Mouse (Mus musculus) forebrain, postnatal 0 days (tissue): Measurements from ENCODE around the gene Cybrd1. TPM values are rescaled to one million over a fixed set of nuclear protein-coding genes. Genes with fewer than 3 reads are reported as not detected.

Experiments used
- ATAC-seq: fragments of 200-750 bp; cut with Nextera tagmentation; 2 replicates; pipeline ENCODE4 v1.8.0; 2017; ENCODE audit warnings: mild to moderate bottlenecking, moderate library complexity
- DNase-seq: peaks from one replicate; pipeline ENCODE4 v3.0.0-alpha.2; 2015
- H3K27ac ChIP-seq: fragments of 300-500 bp; sonication (generic); 2 replicates; pipeline ENCODE4 v1.5.1; 2014; ENCODE audit warnings: low read depth, mild to moderate bottlenecking, antibody characterized with exemption, low read length, moderate library complexity, mixed read lengths
- H3K27me3 ChIP-seq: fragments of 300-500 bp; sonication (generic); 2 replicates; pipeline ENCODE4 v1.6.1; 2014; ENCODE audit warnings: mild to moderate bottlenecking, low read length, mixed read lengths; ENCODE audit not compliant: insufficient read depth
- H3K36me3 ChIP-seq: fragments of 300-500 bp; sonication (generic); 2 replicates; pipeline ENCODE4 v1.6.1; 2014; ENCODE audit warnings: mild to moderate bottlenecking, moderate library complexity; ENCODE audit not compliant: insufficient read depth
- H3K4me1 ChIP-seq: fragments of 300-500 bp; sonication (generic); 2 replicates; pipeline ENCODE4 v1.6.1; 2014; ENCODE audit warnings: antibody characterized with exemption; ENCODE audit not compliant: insufficient read depth
- H3K4me2 ChIP-seq: fragments of 300-500 bp; sonication (generic); 2 replicates; pipeline ENCODE4 v1.6.1; 2014; ENCODE audit warnings: low read depth, mild to moderate bottlenecking, moderate library complexity
- H3K4me3 ChIP-seq: fragments of 300-500 bp; sonication (generic); 2 replicates; pipeline ENCODE4 v1.5.1; 2014; ENCODE audit warnings: low read depth, low read length, mixed read lengths
- H3K9ac ChIP-seq: fragments of 300-500 bp; sonication (generic); 2 replicates; pipeline ENCODE4 v1.6.1; 2014; ENCODE audit warnings: mild to moderate bottlenecking
- H3K9me3 ChIP-seq: fragments of 300-500 bp; sonication (generic); 2 replicates; pipeline ENCODE4 v1.6.1; 2016; ENCODE audit warnings: low read length
- CTCF ChIP-seq: sonication (generic); IDR thresholded peaks from 2 replicates; pipeline ENCODE4 v1.5.1; 2016; ENCODE audit warnings: antibody characterized with exemption, control low read depth, low read depth
- WGBS: fragments of 180-500 bp; shearing (Covaris S2); extraction: QIAGEN DNeasy Blood & Tissue Kit; methylation state at CpG from one replicate; pipeline ENCODE4 v1.1.7; 2014; 5-methylcytosine and 5-hydroxymethylcytosine counted together
- polyA plus RNA-seq: library from polyadenylated mRNA; unstranded; fragments of >200 nt; fragmentation: Nextera tagmentation; extraction: Ambion mirVana; gene quantifications from 2 replicates; pipeline ENCODE4 v1.2.1, GENCODE M21; 2015
- total RNA-seq: library from RNA; depleted of rRNA; stranded (reverse); fragments of >200 nt; gene quantifications from 2 replicates; pipeline ENCODE4 v1.2.3, GENCODE M21; 2014

Cybrd1 gene
- total and polyA plus RNA-seq, 2 experiments from 2014 or later, result 2.5 to 7.0 TPM

GRCm38 (mm10) chr2:71173031-71173430 is 55.3 kb downstream of the Cybrd1 start:
- 56% methylated on average over 3 of the region's 3 CpGs for WGBS
- no peak overlapping the region for H3K9ac ChIP-seq
- no peaks in the 10 kb centered on the region for H3K27me3 ChIP-seq
- no peak overlapping the region for H3K4me3 ChIP-seq
- ATAC-seq, result no peak
- H3K9me3 ChIP-seq, result no peaks in the 10 kb centered on the region
- no peak for TF ChIP-seq CTCF
- no peak overlapping the region for H3K4me2 ChIP-seq
- no peaks in the 10 kb centered on the region for H3K4me1 ChIP-seq
- no peak overlapping the region for H3K27ac ChIP-seq
- H3K36me3 ChIP-seq, result no peaks in the 10 kb centered on the region
- no peak for DNase-seq

GRCm38 (mm10) chr2:71176329-71177249 is 58.9 kb downstream of the Cybrd1 start:
- no peak for TF ChIP-seq CTCF
- WGBS, result 62% methylated on average over 9 of the region's 9 CpGs
- DNase-seq, result no peak

GRCm38 (mm10) chr2:71177250-71177615 is 59.5 kb downstream of the Cybrd1 start:
- no peak overlapping the region for H3K4me2 ChIP-seq
- no peaks in the 10 kb centered on the region for H3K27me3 ChIP-seq
- WGBS, result 56% methylated on average over 1 of the region's 1 CpGs
- ATAC-seq (no peak), DNase-seq (no peak)
- no peak overlapping the region for H3K4me3 ChIP-seq
- H3K36me3 ChIP-seq, result no peaks in the 10 kb centered on the region
- H3K9ac ChIP-seq, result no peak overlapping the region
- H3K4me1 ChIP-seq, result no peaks in the 10 kb centered on the region
- 0 out of 2 replicates have a peak, but pooled peaks cover 3% of the 10 kb centered on the region for H3K9me3 ChIP-seq
- no peak overlapping the region for H3K27ac ChIP-seq
- no peak for TF ChIP-seq CTCF

More at GRCm38 (mm10) chr2:71176329-71177249, 58.9 kb downstream of the Cybrd1 start:
- Histone ChIP-seq H3K4me3 (no peak overlapping the region), H3K27ac (no peak overlapping the region), H3K9me3 (0 out of 2 replicates have a peak, but pooled peaks cover 3% of the 10 kb centered on the region), H3K4me2 (no peak overlapping the region), H3K4me1 (no peaks in the 10 kb centered on the region), H3K9ac (no peak overlapping the region), H3K36me3 (no peaks in the 10 kb centered on the region), H3K27me3 (no peaks in the 10 kb centered on the region)
- ATAC-seq, result no peak

- no peak overlapping the region for H3K4me3 ChIP-seq
- TF ChIP-seq CTCF, result no peak
- no peak overlapping the region for H3K27ac ChIP-seq
- H3K4me2 ChIP-seq, result no peak overlapping the region
- no peak overlapping the region for H3K9ac ChIP-seq
- H3K4me1 ChIP-seq, result no peaks in the 10 kb centered on the region
- ATAC-seq (no peak), DNase-seq (no peak)
- H3K36me3 ChIP-seq, result no peaks in the 10 kb centered on the region
- 0 out of 2 replicates have a peak, but pooled peaks cover 3% of the 10 kb centered on the region for H3K9me3 ChIP-seq
- 96% methylated on average over 1 of the region's 1 CpGs for WGBS
- no peaks in the 10 kb centered on the region for H3K27me3 ChIP-seq
These were observed 60.0 kb downstream of the Cybrd1 start for GRCm38 (mm10) chr2:71177760-71178159.

GRCm38 (mm10) chr2:71179716-71180115 is 62.0 kb downstream of the Cybrd1 start:
- no peak overlapping the region for H3K9ac ChIP-seq
- no peak for DNase-seq

GRCm38 (mm10) chr2:71180566-71181217 is 63.0 kb downstream of the Cybrd1 start:
- Histone ChIP-seq H3K9me3 (0 out of 2 replicates have a peak, but pooled peaks cover 3% of the 10 kb centered on the region), H3K9ac (no peak overlapping the region), H3K36me3 (no peaks in the 10 kb centered on the region), H3K4me2 (no peak overlapping the region), H3K27me3 (no peaks in the 10 kb centered on the region), H3K27ac (no peak overlapping the region), H3K4me3 (no peak overlapping the region), H3K4me1 (no peaks in the 10 kb centered on the region)
- TF ChIP-seq CTCF, result no peak
- no peak for DNase-seq
- ATAC-seq, result no peak
- WGBS, result 68% methylated on average over 8 of the region's 8 CpGs

More at GRCm38 (mm10) chr2:71179716-71180115, 62.0 kb downstream of the Cybrd1 start:
- Histone ChIP-seq H3K27me3 (no peaks in the 10 kb centered on the region), H3K36me3 (no peaks in the 10 kb centered on the region), H3K4me3 (no peak overlapping the region), H3K4me2 (no peak overlapping the region), H3K27ac (no peak overlapping the region), H3K4me1 (no peaks in the 10 kb centered on the region), H3K9me3 (0 out of 2 replicates have a peak, but pooled peaks cover 3% of the 10 kb centered on the region)
- no peak for ATAC-seq
- 91% methylated on average over 10 of the region's 10 CpGs for WGBS
- no peak for TF ChIP-seq CTCF

- H3K27me3 ChIP-seq, result no peaks in the 10 kb centered on the region
- H3K27ac ChIP-seq, result no peak overlapping the region
- H3K4me3 ChIP-seq, result no peak overlapping the region
- H3K9me3 ChIP-seq, result no peaks in the 10 kb centered on the region
- TF ChIP-seq CTCF, result no peak
- DNase-seq (no peak), ATAC-seq (no peak)
- H3K4me2 ChIP-seq, result no peak overlapping the region
- 70% methylated on average over 3 of the region's 3 CpGs for whole genome bisulfite sequencing
- H3K4me1 ChIP-seq, result no peaks in the 10 kb centered on the region
- no peaks in the 10 kb centered on the region for H3K36me3 ChIP-seq
- no peak overlapping the region for H3K9ac ChIP-seq
These were observed 70.2 kb downstream of the Cybrd1 start for GRCm38 (mm10) chr2:71187950-71188349.
